Mouse (Mus musculus) stomach, postnatal 0 days (tissue): ENCODE measurements around the gene Dusp22.

Source experiments
- CTCF ChIP-seq: IDR thresholded peaks from 2 replicates; pipeline ENCODE4 v1.5.1; 2016; ENCODE audit warnings: antibody characterized with exemption, low read depth, mild to moderate bottlenecking, moderate library complexity
- EP300 ChIP-seq: optimal IDR thresholded peaks from 2 replicates; pipeline ENCODE3; 2016; ENCODE audit warnings: antibody characterized with exemption

GRCm38 (mm10) chr13:30648461-30648860, 11.3 kb upstream of the Dusp22 start:
- no peak for TF ChIP-seq CTCF
- no peak for TF ChIP-seq EP300
